Mouse (Mus musculus) testis, adult 2 months (tissue): ENCODE results near the gene Prrc2a. TPM values are rescaled to one million over a fixed set of nuclear protein-coding genes. Genes with fewer than 3 reads are reported as not detected.

Experiments
- H3K27ac ChIP-seq: fragments of 200-500 bp; 2 replicates; pipeline ENCODE4 v1.5.1; 2012; ENCODE audit warnings: low read depth, low read length; ENCODE audit not compliant: control insufficient read depth, insufficient read depth
- H3K27me3 ChIP-seq: fragments of 200-500 bp; 2 replicates; pipeline ENCODE4 v1.6.1; 2012; ENCODE audit warnings: mild to moderate bottlenecking, low read length, moderate library complexity; ENCODE audit not compliant: control insufficient read depth, insufficient read depth
- H3K36me3 ChIP-seq: fragments of 200-500 bp; 2 replicates; pipeline ENCODE4 v1.6.1; 2012; ENCODE audit warnings: mild to moderate bottlenecking, low read length; ENCODE audit not compliant: control insufficient read depth, insufficient read depth
- H3K4me1 ChIP-seq: fragments of 200-500 bp; 2 replicates; pipeline ENCODE4 v1.6.1; 2012; ENCODE audit warnings: low read length; ENCODE audit not compliant: control insufficient read depth, insufficient read depth
- H3K4me3 ChIP-seq: fragments of 200-500 bp; 2 replicates; pipeline ENCODE4 v1.5.1; 2012; ENCODE audit warnings: low read depth, mild to moderate bottlenecking, low read length, moderate library complexity, mixed read lengths; ENCODE audit not compliant: control insufficient read depth
- CTCF ChIP-seq: fragments of 200-500 bp; IDR thresholded peaks from 2 replicates; pipeline ENCODE4 v1.5.1; 2012; ENCODE audit warnings: low read depth, mild to moderate bottlenecking, inconsistent platforms, low read length, moderate library complexity; ENCODE audit not compliant: control insufficient read depth, insufficient read depth, insufficient replicate concordance
- POLR2A ChIP-seq: fragments of 200-500 bp; IDR thresholded peaks from 2 replicates; pipeline ENCODE4 v1.6.1; 2012; ENCODE audit warnings: low read depth, mild to moderate bottlenecking, inconsistent platforms, low read length, moderate library complexity; ENCODE audit not compliant: control insufficient read depth
- polyA plus RNA-seq: library from polyadenylated mRNA; depleted of rRNA; stranded (reverse); fragments of >200 nt; gene quantifications from 2 replicates; pipeline ENCODE4 v1.2.3, GENCODE M21; 2012

Gene Prrc2a
- polyA plus RNA-seq, 1 experiment, result 515 TPM

- TF ChIP-seq CTCF (no peak), POLR2A (no peak)
- Histone ChIP-seq H3K36me3 (no peaks in the 10 kb centered on the region; the same call in none of the 2 replicates), H3K27ac (peak within 1 kb of the TSS; percentile 97), H3K4me3 (peak within 1 kb of the TSS; percentile 96), H3K4me1 (peaks cover 19% of the 10 kb centered on the region), H3K27me3 (no peaks in the 10 kb centered on the region)
Measured at GRCm38 (mm10) chr17:35121871-35122303, 42.8 kb downstream of the Prrc2a start, which contains the start of gene Csnk2b. Gene Csnk2b, minus strand, starts transcription at chr17:35122053.

- Histone ChIP-seq H3K27me3 (no peaks in the 10 kb centered on the region), H3K4me1 (peaks cover 13% of the 10 kb centered on the region), H3K4me3 (peak within 1 kb of the TSS; percentile 96), H3K27ac (peak within 1 kb of the TSS; percentile 97), H3K36me3 (no peaks in the 10 kb centered on the region; the same call in none of the 2 replicates)
- TF ChIP-seq POLR2A, result peak; percentile 76
- TF ChIP-seq CTCF, result no peak; the same call in 1 of the 2 replicates
Measured at GRCm38 (mm10) chr17:35121143-35121799, 43.4 kb downstream of the Prrc2a start, which contains the start of gene Gpank1. Gene Gpank1, plus strand, starts transcription at chr17:35121455.

GRCm38 (mm10) chr17:35120745-35121142 lies 44.0 kb downstream of the Prrc2a start:
- H3K4me1 ChIP-seq, result peaks cover 9% of the 10 kb centered on the region

GRCm38 (mm10) chr17:35115046-35116019 lies 49.4 kb downstream of the Prrc2a start, which contains the start of gene Ly6g5b:
Gene Ly6g5b, minus strand, starts transcription at chr17:35115428.
- H3K4me1 ChIP-seq, result peaks cover 5% of the 10 kb centered on the region
- H3K36me3 ChIP-seq, result no peaks in the 10 kb centered on the region; the same call in 1 of the 2 replicates
- TF ChIP-seq CTCF (0 out of 2 replicates have a peak, but pooled peaks have one; percentile 9), POLR2A (no peak)
- H3K27ac ChIP-seq, result no peak within 1 kb of the TSS
- no peak within 1 kb of the TSS for H3K4me3 ChIP-seq
- no peaks in the 10 kb centered on the region for H3K27me3 ChIP-seq

More at GRCm38 (mm10) chr17:35120745-35121142, 44.0 kb downstream of the Prrc2a start:
- H3K27ac ChIP-seq, result peak overlapping the region; percentile 79
- H3K36me3 ChIP-seq, result no peaks in the 10 kb centered on the region; the same call in none of the 2 replicates
- H3K4me3 ChIP-seq, result peak overlapping the region; percentile 96
- H3K27me3 ChIP-seq, result no peaks in the 10 kb centered on the region
- TF ChIP-seq CTCF (no peak), POLR2A (no peak)

- no peaks in the 10 kb centered on the region for H3K36me3 ChIP-seq
- no peaks in the 10 kb centered on the region for H3K27me3 ChIP-seq
- H3K4me3 ChIP-seq, result no peak overlapping the region
- peaks cover 5% of the 10 kb centered on the region for H3K4me1 ChIP-seq
- TF ChIP-seq CTCF (no peak), POLR2A (no peak)
- no peak overlapping the region for H3K27ac ChIP-seq
Measured at GRCm38 (mm10) chr17:35111774-35112173, 52.9 kb downstream of the Prrc2a start.

GRCm38 (mm10) chr17:35108097-35108496 lies 56.6 kb downstream of the Prrc2a start, which contains the start of gene Ly6g5c:
Gene Ly6g5c, plus strand, starts transcription at chr17:35108279.
- Histone ChIP-seq H3K27ac (no peak within 1 kb of the TSS), H3K4me1 (peaks cover 5% of the 10 kb centered on the region), H3K4me3 (no peak within 1 kb of the TSS), H3K36me3 (no peaks in the 10 kb centered on the region), H3K27me3 (no peaks in the 10 kb centered on the region)
- TF ChIP-seq POLR2A, result no peak
- TF ChIP-seq CTCF, result no peak
